Mouse (Mus musculus): ENCODE measurements around the gene Adra1d. TPM values are rescaled to one million over a fixed set of nuclear protein-coding genes. Genes with fewer than 3 reads are reported as not detected.

Gene Adra1d
- polyA plus RNA-seq, 1 experiment from 2014 or later, result 0.23 TPM

GRCm38 (mm10) chr2:131527061-131527460 is 35.0 kb downstream of the Adra1d start:
- Histone ChIP-seq H3K27me3 (ENCODE audit: control insufficient read depth, insufficient read depth, low read length) (no peaks in the 10 kb centered on the region), H3K36me3 (replicated peaks; ENCODE audit: control insufficient read depth, insufficient read depth) (peaks cover 17% of the 10 kb centered on the region), H3K9me3 (ENCODE audit: control insufficient read depth, low read length) (no peaks in the 10 kb centered on the region), H3K9ac (no peak overlapping the region), H3K4me1 (replicated peaks; ENCODE audit: control insufficient read depth, insufficient read depth, low read length) (no peaks in the 10 kb centered on the region), H3K27ac (no peak overlapping the region), H3K4me3 (replicated peaks; ENCODE audit: low read length) (no peak overlapping the region), H3K4me2 (replicated peaks) (no peak overlapping the region)
- no peak for ATAC-seq (ENCODE audit: low FRiP score)
- DNase-seq (ENCODE audit: low spot score), result no peak
- 46% methylated on average over 3 of the region's 3 CpGs for WGBS

DNA sequence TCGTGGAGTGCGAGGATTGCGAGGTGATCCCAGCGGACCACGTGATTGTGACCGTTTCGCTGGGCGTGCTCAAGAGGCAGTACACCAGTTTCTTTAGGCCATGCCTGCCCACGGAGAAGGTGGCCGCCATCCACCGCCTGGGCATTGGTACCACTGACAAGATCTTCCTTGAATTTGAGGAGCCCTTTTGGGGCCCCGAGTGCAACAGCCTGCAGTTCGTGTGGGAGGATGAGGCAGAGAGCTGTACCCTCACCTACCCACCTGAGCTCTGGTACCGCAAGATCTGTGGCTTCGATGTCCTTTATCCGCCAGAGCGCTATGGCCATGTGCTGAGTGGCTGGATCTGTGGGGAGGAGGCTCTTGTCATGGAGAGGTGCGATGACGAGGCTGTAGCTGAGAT is 41.3 kb downstream of the Adra1d start:
- Histone ChIP-seq H3K4me2 (replicated peaks) (no peak overlapping the region), H3K36me3 (replicated peaks; ENCODE audit: control insufficient read depth, insufficient read depth) (peaks cover 53% of the 10 kb centered on the region), H3K4me1 (replicated peaks; ENCODE audit: control insufficient read depth, insufficient read depth, low read length) (no peaks in the 10 kb centered on the region), H3K9ac (no peak overlapping the region), H3K9me3 (ENCODE audit: control insufficient read depth, low read length) (no peaks in the 10 kb centered on the region), H3K27ac (no peak overlapping the region), H3K4me3 (replicated peaks; ENCODE audit: low read length) (no peak overlapping the region), H3K27me3 (ENCODE audit: control insufficient read depth, insufficient read depth, low read length) (no peaks in the 10 kb centered on the region)
- ATAC-seq (ENCODE audit: low FRiP score) (no peak), DNase-seq (ENCODE audit: low spot score) (no peak)
- 95% methylated on average over 19 of the region's 19 CpGs for WGBS

- no peak overlapping the region for H3K4me3 ChIP-seq (replicated peaks; ENCODE audit: low read length)
- 70% methylated on average over 3 of the region's 3 CpGs for WGBS
- no peak overlapping the region for H3K27ac ChIP-seq
- no peak overlapping the region for H3K9ac ChIP-seq
- H3K36me3 ChIP-seq (replicated peaks; ENCODE audit: control insufficient read depth, insufficient read depth), result peaks cover 43% of the 10 kb centered on the region
- peaks cover 3% of the 10 kb centered on the region; the same call in 1 of the 2 replicates for H3K4me1 ChIP-seq (replicated peaks; ENCODE audit: control insufficient read depth, insufficient read depth, low read length)
- ATAC-seq (ENCODE audit: low FRiP score) (no peak), DNase-seq (ENCODE audit: low spot score) (no peak)
- no peak overlapping the region for H3K4me2 ChIP-seq (replicated peaks)
- H3K9me3 ChIP-seq (ENCODE audit: control insufficient read depth, low read length), result no peaks in the 10 kb centered on the region
- no peaks in the 10 kb centered on the region for H3K27me3 ChIP-seq (ENCODE audit: control insufficient read depth, insufficient read depth, low read length)
Measured at GRCm38 (mm10) chr2:131518790-131519189, 43.3 kb downstream of the Adra1d start.

GRCm38 (mm10) chr2:131517550-131517949 is 44.5 kb downstream of the Adra1d start:
- DNase-seq (ENCODE audit: low spot score) (no peak), ATAC-seq (ENCODE audit: low FRiP score) (no peak)
- H3K27me3 ChIP-seq (ENCODE audit: control insufficient read depth, insufficient read depth, low read length), result no peaks in the 10 kb centered on the region
- H3K4me2 ChIP-seq (replicated peaks), result no peak overlapping the region
- peaks cover 41% of the 10 kb centered on the region for H3K36me3 ChIP-seq (replicated peaks; ENCODE audit: control insufficient read depth, insufficient read depth)
- H3K9me3 ChIP-seq (ENCODE audit: control insufficient read depth, low read length), result no peaks in the 10 kb centered on the region
- 95% methylated on average over 4 of the region's 4 CpGs for WGBS
- H3K4me1 ChIP-seq (replicated peaks; ENCODE audit: control insufficient read depth, insufficient read depth, low read length), result peaks cover 5% of the 10 kb centered on the region; the same call in 1 of the 2 replicates
- H3K9ac ChIP-seq, result no peak overlapping the region
- H3K27ac ChIP-seq, result no peak overlapping the region
- no peak overlapping the region for H3K4me3 ChIP-seq (replicated peaks; ENCODE audit: low read length)

GRCm38 (mm10) chr2:131514055-131514621 is 47.9 kb downstream of the Adra1d start:
- DNase-seq (ENCODE audit: low spot score), result no peak
- no peaks in the 10 kb centered on the region for H3K27me3 ChIP-seq (ENCODE audit: control insufficient read depth, insufficient read depth, low read length)
- peaks cover 16% of the 10 kb centered on the region for H3K4me1 ChIP-seq (replicated peaks; ENCODE audit: control insufficient read depth, insufficient read depth, low read length)
- no peak for ATAC-seq (ENCODE audit: low FRiP score)
- WGBS, result 85% methylated on average over 4 of the region's 4 CpGs
- peaks cover 18% of the 10 kb centered on the region; the same call in 1 of the 2 replicates for H3K36me3 ChIP-seq (replicated peaks; ENCODE audit: control insufficient read depth, insufficient read depth)
- H3K4me2 ChIP-seq (replicated peaks), result no peak overlapping the region
- no peak overlapping the region for H3K9ac ChIP-seq
- H3K27ac ChIP-seq, result no peak overlapping the region
- H3K4me3 ChIP-seq (replicated peaks; ENCODE audit: low read length), result no peak overlapping the region
- H3K9me3 ChIP-seq (ENCODE audit: control insufficient read depth, low read length), result no peaks in the 10 kb centered on the region

GRCm38 (mm10) chr2:131513477-131513876 is 48.6 kb downstream of the Adra1d start:
- H3K36me3 ChIP-seq (replicated peaks; ENCODE audit: control insufficient read depth, insufficient read depth), result peaks cover 16% of the 10 kb centered on the region; the same call in 1 of the 2 replicates
- H3K9ac ChIP-seq, result no peak overlapping the region
- no peak overlapping the region for H3K27ac ChIP-seq
- peaks cover 17% of the 10 kb centered on the region for H3K4me1 ChIP-seq (replicated peaks; ENCODE audit: control insufficient read depth, insufficient read depth, low read length)
- no peaks in the 10 kb centered on the region for H3K27me3 ChIP-seq (ENCODE audit: control insufficient read depth, insufficient read depth, low read length)
- DNase-seq (ENCODE audit: low spot score) (no peak), ATAC-seq (ENCODE audit: low FRiP score) (no peak)
- no peak overlapping the region for H3K4me2 ChIP-seq (replicated peaks)
- no peaks in the 10 kb centered on the region for H3K9me3 ChIP-seq (ENCODE audit: control insufficient read depth, low read length)
- WGBS, result 57% methylated on average over 2 of the region's 2 CpGs
- no peak overlapping the region for H3K4me3 ChIP-seq (replicated peaks; ENCODE audit: low read length)

DNA sequence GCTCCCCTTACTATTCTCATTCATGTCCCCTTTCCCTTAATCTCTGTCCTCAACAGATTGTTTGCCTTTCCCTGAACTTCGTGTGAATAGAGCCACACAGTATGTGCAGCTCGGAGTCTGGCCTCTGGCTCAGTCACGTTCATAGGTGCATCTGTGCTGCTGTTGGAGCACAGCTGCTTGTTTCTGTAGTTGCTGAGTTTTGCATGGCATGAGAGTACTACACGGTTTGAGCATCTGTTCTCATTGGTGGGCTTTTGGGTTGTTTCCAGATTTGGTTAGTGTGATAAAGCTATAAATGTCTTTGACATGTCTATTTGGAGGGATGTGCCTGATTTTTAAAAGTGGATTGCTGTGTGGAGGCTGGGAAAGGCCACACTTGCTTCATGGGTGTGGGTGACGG is 51.6 kb downstream of the Adra1d start:
- H3K9me3 ChIP-seq (ENCODE audit: control insufficient read depth, low read length), result no peaks in the 10 kb centered on the region
- no peak for DNase-seq (ENCODE audit: low spot score)
- WGBS, result 73% methylated on average over 5 of the region's 5 CpGs
- H3K36me3 ChIP-seq (replicated peaks; ENCODE audit: control insufficient read depth, insufficient read depth), result no peaks in the 10 kb centered on the region
- H3K27me3 ChIP-seq (ENCODE audit: control insufficient read depth, insufficient read depth, low read length), result no peaks in the 10 kb centered on the region
- H3K4me2 ChIP-seq (replicated peaks), result no peak overlapping the region
- ATAC-seq (ENCODE audit: low FRiP score), result no peak
- no peak overlapping the region for H3K27ac ChIP-seq
- H3K4me1 ChIP-seq (replicated peaks; ENCODE audit: control insufficient read depth, insufficient read depth, low read length), result peaks cover 32% of the 10 kb centered on the region
- H3K9ac ChIP-seq, result no peak overlapping the region
- H3K4me3 ChIP-seq (replicated peaks; ENCODE audit: low read length), result no peak overlapping the region

GRCm38 (mm10) chr2:131509671-131510313 is 52.3 kb downstream of the Adra1d start:
- peak; percentile 76 for DNase-seq (ENCODE audit: low spot score)
- Histone ChIP-seq H3K4me1 (replicated peaks; ENCODE audit: control insufficient read depth, insufficient read depth, low read length) (peaks cover 32% of the 10 kb centered on the region), H3K4me2 (replicated peaks) (peak overlapping the region; percentile 41), H3K27ac (no peak overlapping the region), H3K4me3 (replicated peaks; ENCODE audit: low read length) (no peak overlapping the region), H3K9ac (no peak overlapping the region), H3K27me3 (ENCODE audit: control insufficient read depth, insufficient read depth, low read length) (no peaks in the 10 kb centered on the region), H3K36me3 (replicated peaks; ENCODE audit: control insufficient read depth, insufficient read depth) (no peaks in the 10 kb centered on the region), H3K9me3 (ENCODE audit: control insufficient read depth, low read length) (no peaks in the 10 kb centered on the region)
- ATAC-seq (ENCODE audit: low FRiP score), result no peak; the same call in 1 of the 2 replicates
- WGBS, result 20% methylated on average over 17 of the region's 17 CpGs

GRCm38 (mm10) chr2:131508501-131508900 is 53.6 kb downstream of the Adra1d start:
- Histone ChIP-seq H3K4me2 (replicated peaks) (no peak overlapping the region), H3K4me3 (replicated peaks; ENCODE audit: low read length) (no peak overlapping the region), H3K4me1 (replicated peaks; ENCODE audit: control insufficient read depth, insufficient read depth, low read length) (peaks cover 27% of the 10 kb centered on the region), H3K27ac (no peak overlapping the region), H3K9me3 (ENCODE audit: control insufficient read depth, low read length) (no peaks in the 10 kb centered on the region), H3K9ac (no peak overlapping the region), H3K27me3 (ENCODE audit: control insufficient read depth, insufficient read depth, low read length) (no peaks in the 10 kb centered on the region), H3K36me3 (replicated peaks; ENCODE audit: control insufficient read depth, insufficient read depth) (no peaks in the 10 kb centered on the region)
- 47% methylated on average over 2 of the region's 2 CpGs for WGBS
- peak; percentile 29; the same call in 1 of the 2 replicates for ATAC-seq (ENCODE audit: low FRiP score)
- DNase-seq (ENCODE audit: low spot score), result no peak
